Mouse (Mus musculus) ES-E14 (cell line): Measurements from ENCODE around the gene Stard3. TPM values are rescaled to one million over a fixed set of nuclear protein-coding genes. Genes with fewer than 3 reads are reported as not detected.

Experiments
- DNase-seq: peaks from one replicate; pipeline ENCODE4 v3.0.0-alpha.2; 2013; ENCODE audit warnings: low read depth, low spot score
- H3K27ac ChIP-seq: 2 replicates; pipeline ENCODE4 v1.5.1; 2012; ENCODE audit warnings: low read depth, mild to moderate bottlenecking, low read length, moderate library complexity, mixed read lengths; ENCODE audit not compliant: poor library complexity, insufficient read depth, severe bottlenecking
- H3K36me3 ChIP-seq: 2 replicates; pipeline ENCODE4 v1.6.1; 2012; ENCODE audit warnings: mild to moderate bottlenecking, low read length, moderate library complexity, mixed read lengths; ENCODE audit not compliant: control insufficient read depth, poor library complexity, insufficient read depth, severe bottlenecking
- H3K4me1 ChIP-seq, 2 experiments: fragments of 150-350 bp in 1 of 2; sonication (generic) in 1 of 2; 2 replicates each; pipeline ENCODE4 v1.6.1; 2012; ENCODE audit warnings: low read length in 2 of 2, mild to moderate bottlenecking in 1 of 2, mixed read lengths in 1 of 2; ENCODE audit not compliant: control insufficient read depth in 2 of 2, insufficient read depth in 2 of 2, poor library complexity in 1 of 2
- H3K4me3 ChIP-seq, 2 experiments: fragments of 150-350 bp in 1 of 2; sonication (generic) in 1 of 2; 2 replicates each; pipeline ENCODE4 v1.5.1; 2012; ENCODE audit warnings: low read length in 2 of 2, low read depth in 1 of 2, mild to moderate bottlenecking in 1 of 2, mixed read lengths in 1 of 2; ENCODE audit not compliant: insufficient read depth in 1 of 2, poor library complexity in 1 of 2, severe bottlenecking in 1 of 2
- H3K9ac ChIP-seq: 2 replicates; pipeline ENCODE4 v1.6.1; 2012; ENCODE audit warnings: low read depth, mild to moderate bottlenecking, low read length, mixed read lengths; ENCODE audit not compliant: poor library complexity, insufficient read depth, severe bottlenecking
- H3K9me3 ChIP-seq: fragments of 150-350 bp; sonication (generic); 2 replicates; pipeline ENCODE4 v1.6.1; 2012; ENCODE audit warnings: low read depth, mild to moderate bottlenecking, low read length; ENCODE audit not compliant: control insufficient read depth, insufficient read depth
- CHD2 ChIP-seq: IDR thresholded peaks from 2 replicates; pipeline ENCODE4 v1.6.1; 2014; ENCODE audit warnings: mild to moderate bottlenecking, low read depth, low read length, inconsistent platforms
- HCFC1 ChIP-seq: IDR thresholded peaks from 2 replicates; pipeline ENCODE4 v1.6.1; 2012; ENCODE audit warnings: low read length, inconsistent platforms, borderline replicate concordance; ENCODE audit not compliant: insufficient read depth
- MAFK ChIP-seq: IDR thresholded peaks from 2 replicates; pipeline ENCODE4 v1.6.1; 2014; ENCODE audit warnings: mild to moderate bottlenecking, low read depth, low read length, inconsistent platforms; ENCODE audit not compliant: insufficient read depth
- ZC3H11A ChIP-seq: IDR thresholded peaks from 2 replicates; pipeline ENCODE4 v1.6.1; 2012; ENCODE audit warnings: low read depth, mild to moderate bottlenecking, inconsistent platforms, low read length, borderline replicate concordance
- ZNF384 ChIP-seq: IDR thresholded peaks from 2 replicates; pipeline ENCODE4 v1.6.1; 2012; ENCODE audit warnings: low read depth, low read length, inconsistent platforms
- in situ Hi-C, 2 experiments: fragments of 600-800 bp; cut with MboI; formaldehyde crosslinking; loops; one replicate each; pipeline ENCODE4 v1.15.1; 2025; ENCODE audit warnings: low sequenced_read_pairs in 2 of 2, inconsistent platforms in 1 of 2; ENCODE audit not compliant: unreplicated experiment in 2 of 2
- total RNA-seq: library from RNA; depleted of rRNA; stranded (reverse); fragments of 300-350 nt; gene quantifications from 2 replicates; pipeline ENCODE4 v1.2.3, GENCODE M21; 2012

Gene Stard3
- total RNA-seq, 1 experiment = 40.2 TPM

DNA sequence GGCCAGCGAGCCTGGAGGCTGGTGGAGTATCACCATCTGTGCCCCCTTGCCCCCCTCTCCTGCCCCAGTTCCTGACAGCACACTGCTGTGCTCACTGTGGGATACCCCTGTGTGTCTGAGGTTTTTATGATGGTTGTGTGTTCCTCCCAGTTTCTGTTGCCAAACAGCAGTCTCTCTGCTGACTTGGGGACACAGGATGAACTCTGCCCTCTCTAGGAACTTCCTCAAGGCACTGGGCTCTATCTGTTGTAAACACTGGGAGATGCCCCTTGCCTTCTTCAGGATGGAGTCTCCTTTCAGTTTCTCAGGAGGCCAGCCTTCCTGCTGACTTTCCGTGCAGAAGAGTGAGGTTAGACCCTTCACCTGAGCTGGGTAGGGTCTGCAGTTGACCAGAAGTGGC is 56.0 kb downstream of the Stard3 start:
- Histone ChIP-seq H3K4me1 (peaks cover 2 to 8% of the 10 kb centered on the region in 2 experiments; a peak in 1 of 4 replicates), H3K9me3 (no peaks in the 10 kb centered on the region), H3K9ac (no peak overlapping the region), H3K36me3 (no peaks in the 10 kb centered on the region), H3K4me3 (no peak overlapping the region), H3K27ac (no peak overlapping the region)
- TF ChIP-seq MAFK = no peak
- TF ChIP-seq HCFC1 = no peak
- no peak for TF ChIP-seq ZC3H11A
- no peak for TF ChIP-seq ZNF384
- TF ChIP-seq CHD2 = no peak
- no peak for DNase-seq
- in situ Hi-C loops = no loop called here

- in situ Hi-C loops = no loop called here
- Histone ChIP-seq H3K27ac (no peak overlapping the region), H3K4me1 (peaks cover under 1 to 2% of the 10 kb centered on the region in 2 experiments; a peak in 1 of 4 replicates), H3K4me3 (no peak overlapping the region), H3K36me3 (no peaks in the 10 kb centered on the region; the same call in 1 of the 2 replicates), H3K9me3 (no peaks in the 10 kb centered on the region), H3K9ac (no peak overlapping the region)
- TF ChIP-seq MAFK = no peak
- no peak for DNase-seq
Observed at GRCm38 (mm10) chr11:98417074-98417473, 58.9 kb downstream of the Stard3 start.

DNA sequence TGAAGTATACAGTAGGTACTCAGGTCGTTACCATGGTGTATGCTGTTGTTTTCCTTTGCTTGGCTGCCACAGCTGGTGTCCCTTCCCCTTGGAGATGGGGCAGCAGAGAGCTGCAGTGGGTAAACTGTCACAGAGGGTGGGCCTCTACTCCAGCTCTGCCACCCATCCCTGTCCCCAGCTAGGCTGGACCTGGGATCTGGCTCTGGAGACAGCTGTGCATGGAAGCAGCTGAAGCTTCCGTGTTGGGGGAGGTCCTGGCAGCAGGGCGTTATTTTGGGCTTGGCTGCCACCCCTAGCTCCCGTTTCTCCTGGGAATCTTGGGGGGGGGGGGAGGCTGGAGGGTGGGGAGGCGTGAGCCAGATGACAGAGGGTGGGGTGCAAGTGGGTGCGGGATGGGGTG is 60.1 kb downstream of the Stard3 start:
- no peak overlapping the region for H3K9ac ChIP-seq
- DNase-seq = no peak
- H3K4me1 ChIP-seq = peaks cover 0 to 2% of the 10 kb centered on the region in 2 experiments; a peak in 1 of 4 replicates
- no peaks in the 10 kb centered on the region for H3K9me3 ChIP-seq
- no peaks in the 10 kb centered on the region; the same call in 1 of the 2 replicates for H3K36me3 ChIP-seq
- H3K27ac ChIP-seq = no peak overlapping the region
- H3K4me3 ChIP-seq = no peak overlapping the region
- in situ Hi-C loops = no loop called here
- TF ChIP-seq HCFC1 (no peak), MAFK (no peak), ZC3H11A (no peak), ZNF384 (no peak), CHD2 (no peak)

- no peak overlapping the region for H3K27ac ChIP-seq
- H3K9me3 ChIP-seq = no peaks in the 10 kb centered on the region
- TF ChIP-seq ZC3H11A (no peak), MAFK (no peak), CHD2 (no peak), HCFC1 (no peak), ZNF384 (no peak)
- no peak overlapping the region for H3K4me3 ChIP-seq
- no peaks in the 10 kb centered on the region; a peak in 1 of 4 replicates for H3K4me1 ChIP-seq
- in situ Hi-C loops = no loop called here
- no peak overlapping the region for H3K9ac ChIP-seq
- no peak for DNase-seq
- no peaks in the 10 kb centered on the region; the same call in 1 of the 2 replicates for H3K36me3 ChIP-seq
Observed at GRCm38 (mm10) chr11:98418939-98419547, 60.9 kb downstream of the Stard3 start.

DNA sequence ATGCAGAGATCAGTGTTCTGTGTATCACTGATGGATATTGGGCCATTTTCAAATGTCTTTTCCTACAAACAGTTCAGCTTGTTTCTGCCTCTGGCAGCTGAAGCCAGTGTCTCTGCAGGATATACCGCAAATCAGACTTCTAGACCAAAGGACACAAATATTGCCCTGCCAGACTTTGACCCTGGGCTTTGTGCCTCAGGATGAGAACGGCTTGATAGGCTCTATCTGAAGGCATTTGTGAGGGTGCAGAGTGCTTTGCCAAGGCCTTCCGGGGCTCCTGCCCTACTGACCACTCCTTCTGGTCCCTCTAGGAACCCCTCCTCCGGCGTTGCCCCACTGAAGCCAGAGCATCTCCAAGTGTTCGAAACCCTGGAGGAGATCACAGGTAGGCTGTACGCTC is 68.4 kb downstream of the Stard3 start:
- TF ChIP-seq ZC3H11A = no peak
- no peak for TF ChIP-seq MAFK
- TF ChIP-seq ZNF384 = no peak
- no peak for TF ChIP-seq CHD2
- no peak for TF ChIP-seq HCFC1
- no peak overlapping the region for H3K27ac ChIP-seq
- no peak overlapping the region for H3K4me3 ChIP-seq
- H3K4me1 ChIP-seq = no peaks in the 10 kb centered on the region; a peak in 1 of 4 replicates
- peaks cover 2% of the 10 kb centered on the region; the same call in 1 of the 2 replicates for H3K36me3 ChIP-seq
- H3K9me3 ChIP-seq = no peaks in the 10 kb centered on the region
- no peak overlapping the region for H3K9ac ChIP-seq
- in situ Hi-C loops = no loop called here
- DNase-seq = no peak
